Mouse (Mus musculus): ENCODE data around the gene Olfr934.

- no peak for TF ChIP-seq CTCF (IDR thresholded peaks at IDR 0.05; ENCODE audit: borderline replicate concordance, control insufficient read depth, extremely low read depth, insufficient read depth, low read length, poor library complexity)
- no peak for TF ChIP-seq POLR2A (IDR thresholded peaks at IDR 0.05; ENCODE audit: control insufficient read depth, extremely low read depth, insufficient read depth, low read length, poor library complexity)
Measured at GRCm38 (mm10) chr9:38953401-38954123, 34.6 kb downstream of the Olfr934 start.
